In genomic region chr10:11846141-11846540, GRCm38 (mm10) we compare ENCODE assay signal across 18 mouse cellular contexts.
"Had no signal": no experiment of that assay in that cellular context is flagged by ENCODE, and none has a peak within 500 bp of the region (broad histone marks: within the 10 kb centered on the region; RNA-seq: fewer than 3 reads in every experiment).

No protein-coding gene starts in this region.

- H3K36me3 ChIP-seq: midbrain, embryonic 13.5 days; midbrain, embryonic 15.5 days; neural tube, embryonic 12.5 days had no signal

- H3K4me2 ChIP-seq: lung, embryonic 14.5 days; midbrain, embryonic 11.5 days; midbrain, embryonic 13.5 days; midbrain, embryonic 15.5 days; neural tube, embryonic 12.5 days had no signal

- H3K4me1 ChIP-seq: megakaryocyte, embryonic 14.5 days; midbrain, embryonic 13.5 days; midbrain, embryonic 15.5 days; neural tube, embryonic 12.5 days had no signal

- DNase-seq: lung, adult 18-20 months; lung, embryonic 14.5 days; lung, postnatal 14 days; lung, postnatal 36 days; retina, postnatal 1 day; right cerebral cortex, adult 18-20 months; right cerebral cortex, postnatal 25 days; right cerebral cortex, postnatal 4 days; spleen, adult 18-20 months; thymus, adult 18-20 months; thymus, postnatal 14 days; thymus, postnatal 36 days had no signal

- H3K27me3 ChIP-seq: megakaryocyte, embryonic 14.5 days; midbrain, embryonic 13.5 days; midbrain, embryonic 15.5 days; neural tube, embryonic 12.5 days had no signal

- H3K27ac ChIP-seq: macrophage; midbrain, embryonic 13.5 days; midbrain, embryonic 15.5 days; neural tube, embryonic 12.5 days had no signal

- H3K9me3 ChIP-seq: midbrain, embryonic 13.5 days; midbrain, embryonic 15.5 days; neural tube, embryonic 12.5 days had no signal

- H3K4me3 ChIP-seq: megakaryocyte, embryonic 14.5 days; midbrain, embryonic 13.5 days; midbrain, embryonic 15.5 days; neural tube, embryonic 12.5 days had no signal

- ATAC-seq: midbrain, embryonic 13.5 days; midbrain, embryonic 15.5 days had no signal

- H3K9ac ChIP-seq: lung, embryonic 14.5 days; midbrain, embryonic 13.5 days; midbrain, embryonic 15.5 days; neural tube, embryonic 12.5 days had no signal
